Mouse (Mus musculus) large intestine, adult 2 months (tissue): ENCODE measurements at regions not wholly inside any gene's neighbourhood (a gene's known extent, or its start where the extent isn't known, plus 50 kb on each side); places are given as distances from the start of the nearest gene placed in this dataset.

Source experiments
- DNase-seq: peaks from one replicate; pipeline ENCODE4 v3.0.0-alpha.2; 2012; ENCODE audit warnings: low read depth, low spot score
- WGBS: fragments of 180-500 bp; shearing (Covaris S2); methylation state at CpG from one replicate; pipeline ENCODE4 v1.1.7; 2018; 5-methylcytosine and 5-hydroxymethylcytosine counted together

- WGBS: 84% methylated on average over 5 of the region's 5 CpGs
- no peak for DNase-seq
These were observed 410.0 kb upstream of the Atp11b start for GRCm38 (mm10) chr3:35343936-35344335.

DNA sequence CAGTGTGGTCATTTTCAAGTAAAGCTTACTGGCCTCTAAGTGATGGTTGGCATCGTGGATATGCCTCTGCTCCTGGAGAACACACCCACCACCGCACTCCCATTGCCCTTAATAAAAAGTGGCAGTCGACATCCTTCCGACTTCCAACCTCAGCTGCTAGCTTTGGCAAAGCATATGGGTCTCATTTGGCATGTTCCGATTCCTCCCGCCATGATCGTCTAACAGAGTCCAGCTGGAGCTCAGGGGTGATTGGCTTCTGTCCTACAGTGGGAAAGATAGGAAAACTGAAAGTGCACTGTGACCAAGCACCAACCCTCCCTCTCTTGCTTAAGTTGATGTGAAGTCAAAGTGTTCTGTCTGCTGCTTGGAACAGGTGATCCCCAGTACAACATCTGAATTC is 404.8 kb upstream of the Atp11b start:
- no peak for DNase-seq
- WGBS: 74% methylated on average over 7 of the region's 7 CpGs

DNA sequence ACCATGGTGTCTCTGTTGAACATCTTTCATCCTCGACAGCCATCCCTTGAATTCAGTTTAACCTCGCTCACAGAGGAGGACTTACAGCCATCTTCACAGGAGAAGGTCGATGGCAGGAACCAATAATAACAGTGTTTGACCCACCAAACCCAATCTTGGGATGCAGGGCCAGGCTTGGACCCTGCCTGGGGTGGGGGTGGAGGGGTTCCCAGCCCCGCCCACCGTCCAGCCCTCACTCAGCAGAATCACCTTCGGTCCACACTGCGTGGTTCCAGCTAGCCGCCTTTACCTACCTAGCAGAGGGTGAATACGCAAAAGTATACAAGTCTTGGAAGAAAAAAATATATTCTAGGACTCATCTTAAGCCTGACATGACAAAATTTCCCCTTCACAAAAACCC is 400.5 kb upstream of the Atp11b start:
- WGBS: 92% methylated on average over 9 of the region's 9 CpGs
- no peak for DNase-seq

GRCm38 (mm10) chr3:35353920-35354319 is 400.0 kb upstream of the Atp11b start:
- 25% methylated on average over 7 of the region's 7 CpGs for WGBS
- DNase-seq: no peak

GRCm38 (mm10) chr3:35354356-35354755 is 399.6 kb upstream of the Atp11b start:
- DNase-seq: no peak
- WGBS: 31% methylated on average over 5 of the region's 5 CpGs

- DNase-seq: no peak
These were observed 396.8 kb upstream of the Atp11b start for GRCm38 (mm10) chr3:35357111-35357510.

DNA sequence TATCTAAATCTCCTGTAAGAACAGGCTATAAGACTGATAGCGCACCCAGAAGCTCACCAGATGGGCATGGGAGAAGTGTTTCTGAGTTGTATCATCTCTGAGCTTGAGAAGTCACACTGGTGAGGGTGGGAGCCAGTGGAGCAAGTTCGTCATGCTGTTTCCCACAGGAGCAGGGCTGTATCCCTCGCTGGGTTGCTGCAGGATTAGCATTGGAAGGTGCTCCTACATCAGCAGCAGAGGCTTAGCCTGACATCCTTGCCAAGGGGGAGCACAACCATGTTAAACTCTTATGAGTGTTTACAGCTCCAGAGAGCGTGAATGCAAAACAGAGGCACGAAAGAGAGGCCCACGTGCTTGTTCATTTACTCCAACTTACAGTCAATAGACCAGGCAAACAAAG is 395.4 kb upstream of the Atp11b start:
- WGBS: 56% methylated on average over 6 of the region's 6 CpGs

More at GRCm38 (mm10) chr3:35357111-35357510, 396.8 kb upstream of the Atp11b start:
- 58% methylated on average over 15 of the region's 15 CpGs for WGBS

GRCm38 (mm10) chr3:35359288-35359687 is 394.6 kb upstream of the Atp11b start:
- WGBS: 22% methylated on average over 8 of the region's 8 CpGs
- no peak for DNase-seq

More for the DNA sequence above, 395.4 kb upstream of the Atp11b start:
- DNase-seq: no peak

- no peak for DNase-seq
These were observed 393.4 kb upstream of the Atp11b start for GRCm38 (mm10) chr3:35360515-35360914.

GRCm38 (mm10) chr3:35361086-35361485 is 392.8 kb upstream of the Atp11b start:
- WGBS: 97% methylated on average over 2 of the region's 2 CpGs
- no peak for DNase-seq

DNA sequence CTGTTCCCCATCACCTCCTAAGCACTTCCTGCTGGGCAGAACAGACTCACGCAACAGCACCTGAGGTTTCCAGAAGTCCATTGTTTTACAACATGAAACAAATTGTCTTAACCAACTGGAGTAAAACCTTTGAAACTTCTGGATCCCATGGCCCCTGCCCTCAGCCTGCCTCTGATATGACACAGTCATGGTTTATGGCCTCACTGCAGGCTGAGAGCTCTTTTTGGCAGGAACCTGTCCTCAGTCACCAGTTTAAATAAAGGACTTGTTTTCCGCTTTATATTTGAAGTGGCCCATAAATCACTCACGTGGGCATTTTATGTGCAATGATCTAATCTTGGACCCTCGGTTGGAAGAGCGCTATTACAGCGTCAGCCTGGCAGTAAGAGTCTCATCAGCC is 388.5 kb upstream of the Atp11b start:
- DNase-seq: no peak
- WGBS: 14% methylated on average over 6 of the region's 6 CpGs

- WGBS: 84% methylated on average over 1 of the region's 1 CpGs
These were observed 381.6 kb upstream of the Atp11b start for GRCm38 (mm10) chr3:35372276-35372675.

DNA sequence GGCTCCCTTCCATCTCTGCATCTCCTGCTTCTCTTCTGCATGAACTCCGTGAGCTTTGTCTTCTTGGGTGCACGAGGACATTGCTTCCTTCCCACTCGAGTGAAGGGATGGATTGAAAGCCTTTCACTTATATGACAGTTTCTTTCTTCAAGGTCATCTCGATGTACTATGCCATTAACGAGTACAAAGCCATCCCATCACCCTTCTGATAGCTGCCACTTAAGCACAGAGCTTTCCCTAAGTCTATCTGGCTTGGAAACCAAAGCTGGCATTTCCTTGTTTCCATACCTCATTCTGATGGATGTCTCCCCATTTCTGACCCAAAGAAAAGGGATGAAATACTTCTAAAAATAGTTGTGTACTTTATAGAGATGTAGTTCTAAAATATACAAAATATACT is 366.5 kb upstream of the Atp11b start:
- no peak for DNase-seq
- WGBS: 67% methylated on average over 5 of the region's 5 CpGs

More at GRCm38 (mm10) chr3:35372276-35372675, 381.6 kb upstream of the Atp11b start:
- no peak for DNase-seq

DNA sequence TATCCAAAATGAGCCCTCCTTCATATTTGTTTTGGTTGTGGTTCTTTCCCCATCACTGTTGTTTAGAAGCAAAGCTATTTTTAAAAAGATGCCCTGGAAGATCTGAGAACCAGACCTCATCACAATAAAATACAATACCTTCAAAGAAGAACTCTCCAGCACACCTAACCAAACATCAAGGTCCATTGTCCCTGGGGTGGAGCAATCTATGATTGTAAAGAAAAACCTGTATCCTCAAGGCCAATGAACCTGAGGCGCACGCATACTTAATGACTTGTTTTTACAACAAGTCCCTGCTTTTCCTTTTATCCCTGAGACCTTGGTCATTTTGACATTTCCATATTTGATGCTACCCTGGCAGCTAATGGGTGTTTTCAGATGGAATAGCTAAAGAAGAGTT is 361.2 kb upstream of the Atp11b start:
- 69% methylated on average over 2 of the region's 2 CpGs for WGBS
- no peak for DNase-seq

GRCm38 (mm10) chr3:35400213-35400612 is 353.7 kb upstream of the Atp11b start:
- DNase-seq: no peak
- 45% methylated on average over 6 of the region's 6 CpGs for WGBS

DNA sequence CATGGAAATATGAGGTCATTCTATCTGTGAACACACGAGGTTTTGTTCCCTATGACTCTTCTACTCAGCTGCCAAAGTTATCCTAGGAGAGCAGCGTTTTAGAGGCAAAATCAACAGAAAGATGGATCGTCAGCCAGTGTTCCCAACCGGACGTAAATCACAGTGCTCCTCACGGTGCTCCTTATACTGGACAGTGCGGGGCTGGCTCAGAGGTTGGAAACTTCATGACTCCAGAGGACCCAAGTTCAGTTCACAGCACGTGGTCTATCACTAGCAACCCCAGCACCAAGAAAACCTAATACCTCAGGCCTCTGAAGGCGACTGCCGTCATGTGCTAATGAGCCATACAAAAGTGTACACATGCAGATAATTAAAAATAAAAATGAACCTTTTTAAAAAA is 351.2 kb upstream of the Atp11b start:
- no peak for DNase-seq
- WGBS: 83% methylated on average over 10 of the region's 10 CpGs

DNA sequence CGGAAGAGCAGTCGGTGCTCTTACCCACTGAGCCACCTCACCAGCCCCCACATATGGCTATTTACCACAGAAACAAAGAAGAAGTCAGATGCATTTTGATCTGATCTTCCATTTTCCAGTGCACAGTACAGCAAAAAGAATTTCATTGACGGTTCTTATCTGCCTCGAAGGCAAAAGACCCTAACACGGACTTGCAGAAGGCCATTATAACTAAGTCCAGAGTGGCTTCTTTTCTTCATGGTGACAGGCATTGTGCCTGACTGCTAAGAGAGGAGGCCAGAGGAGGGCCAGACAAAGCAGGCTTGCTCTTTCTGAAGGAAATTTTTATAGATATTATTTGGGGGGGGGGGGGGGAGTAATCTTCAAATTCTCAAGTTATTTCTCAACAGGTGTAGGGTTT is 350.0 kb upstream of the Atp11b start:
- WGBS: 86% methylated on average over 5 of the region's 5 CpGs
- DNase-seq: no peak

- DNase-seq: no peak
- 35% methylated on average over 10 of the region's 10 CpGs for WGBS
These were observed 349.2 kb upstream of the Atp11b start for GRCm38 (mm10) chr3:35404492-35405390.

DNA sequence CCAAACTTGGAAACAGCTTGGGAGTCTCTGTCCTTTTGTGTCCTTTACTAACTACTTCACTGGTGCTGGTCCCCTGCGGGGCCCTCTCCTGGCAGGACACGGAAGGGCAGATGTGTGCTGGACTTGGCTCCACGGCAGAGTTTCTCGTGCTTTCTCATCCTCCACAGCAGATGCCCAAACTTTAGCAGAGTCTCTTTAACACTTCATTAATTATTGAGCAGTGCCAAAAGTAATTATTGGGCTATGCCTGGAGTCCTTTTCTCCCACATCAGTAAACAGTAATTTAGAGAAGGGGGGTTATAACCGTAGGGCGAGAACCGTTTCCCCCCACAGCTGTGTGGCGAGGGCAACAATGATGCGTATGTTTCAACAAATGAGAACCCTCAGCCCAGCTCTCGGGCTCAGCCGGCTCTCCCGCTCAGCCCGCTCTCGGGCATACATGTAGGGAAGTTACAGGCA is 348.3 kb upstream of the Atp11b start:
- no peak for DNase-seq
- 73% methylated on average over 14 of the region's 14 CpGs for WGBS

DNA sequence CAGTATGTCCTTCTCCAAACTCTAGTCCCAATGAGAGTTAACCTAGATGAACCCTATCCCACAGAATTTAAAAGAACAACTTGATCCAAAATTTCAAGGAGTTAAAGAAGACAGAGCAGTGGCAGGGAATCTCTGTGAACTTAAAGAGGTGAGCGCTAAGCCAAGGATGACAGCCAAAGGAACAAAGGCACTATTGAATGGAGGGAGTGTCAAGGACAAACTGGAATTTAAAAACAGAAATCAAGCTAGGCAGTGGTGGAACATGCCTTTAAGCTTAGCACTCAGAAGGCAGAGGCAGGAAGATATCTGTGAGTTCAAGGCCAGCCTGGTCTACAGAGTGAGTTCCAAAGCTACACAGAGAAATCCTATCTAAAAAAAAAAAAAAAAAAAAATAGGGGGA is 316.2 kb upstream of the Atp11b start:
- no peak for DNase-seq
- 78% methylated on average over 1 of the region's 1 CpGs for WGBS

DNA sequence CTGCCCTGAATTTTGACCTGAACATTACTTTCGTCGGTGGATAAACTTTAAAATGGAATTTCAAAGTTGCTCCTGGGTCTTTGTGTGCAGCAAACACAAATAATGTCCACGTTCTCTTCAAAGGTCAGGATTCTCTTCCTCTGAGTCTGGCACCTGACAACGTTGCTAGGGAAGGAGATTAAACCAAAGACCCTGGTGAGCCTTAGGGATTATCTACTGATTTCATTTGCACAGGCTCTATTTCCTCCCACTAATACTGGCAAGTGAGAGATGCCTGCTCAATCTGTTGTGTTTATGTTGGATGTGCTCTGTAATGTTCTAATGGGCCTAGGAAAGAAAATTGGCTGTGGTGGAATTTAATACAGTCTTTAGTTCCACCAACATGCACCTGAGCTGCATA is 291.0 kb upstream of the Atp11b start:
- 61% methylated on average over 4 of the region's 4 CpGs for WGBS

More for the DNA sequence above, 291.0 kb upstream of the Atp11b start:
- DNase-seq: no peak
